Mouse (Mus musculus) embryo, embryonic 10.5 days (tissue): ENCODE measurements around the gene Olfr1224-ps1.
"Not testable (repeated sequence)": the region's sequence is repeated elsewhere in the genome, so short reads cannot be mapped to it uniquely, and the experiment has no call there.

Experiments used
- DNase-seq: peaks from one replicate; pipeline ENCODE4 v3.0.0-alpha.2; 2015; ENCODE audit warnings: low spot score

Gene Olfr1224-ps1

DNA sequence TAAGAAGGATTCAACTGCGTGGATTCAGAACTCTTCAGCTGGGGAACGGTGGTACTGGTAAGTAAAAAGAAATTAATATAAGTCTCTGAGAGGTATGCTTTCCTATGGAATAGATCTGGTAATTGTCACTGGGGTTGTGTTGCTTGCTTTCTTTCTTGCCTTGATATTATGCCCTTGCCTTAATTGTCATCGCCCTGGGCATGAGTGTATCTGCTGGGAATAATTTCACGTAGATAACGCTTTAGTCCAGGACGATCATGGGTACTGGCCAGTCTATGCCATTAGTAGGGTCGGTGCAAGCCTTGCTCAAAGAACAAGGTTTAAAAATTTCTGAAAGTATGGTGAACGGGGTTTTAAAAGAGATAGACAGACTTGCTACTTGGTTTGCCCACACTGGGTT, at the start of gene Olfr1224-ps1:
Gene Olfr1224-ps1 (minus strand): TSS at position 101 of the 400 bp plus-strand sequence.
- not testable (repeated sequence) for DNase-seq

DNA sequence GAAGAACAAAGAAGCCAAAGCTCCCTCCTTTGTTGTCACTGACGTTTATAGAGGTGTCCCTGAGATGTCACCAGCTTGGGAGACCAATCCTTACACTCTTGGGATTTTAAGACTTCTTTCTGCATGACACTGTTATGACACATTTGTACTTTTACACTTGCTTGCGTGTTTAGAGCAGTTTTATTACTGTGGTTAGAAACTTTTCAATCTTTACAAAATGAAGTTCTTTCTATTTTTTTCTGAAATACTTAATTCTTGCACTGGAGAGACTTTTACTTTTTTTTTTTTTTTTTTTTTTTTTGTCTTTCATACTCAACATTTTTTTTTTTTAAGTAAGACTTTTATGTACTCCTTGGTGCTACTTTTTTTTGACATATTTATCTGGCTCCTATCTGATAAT, 36.1 kb upstream of the Olfr1224-ps1 start, which contains the start of gene Olfr1226:
Gene Olfr1226 (minus strand): TSS at position 101 of the 400 bp plus-strand sequence.
- no peak for DNase-seq

DNA sequence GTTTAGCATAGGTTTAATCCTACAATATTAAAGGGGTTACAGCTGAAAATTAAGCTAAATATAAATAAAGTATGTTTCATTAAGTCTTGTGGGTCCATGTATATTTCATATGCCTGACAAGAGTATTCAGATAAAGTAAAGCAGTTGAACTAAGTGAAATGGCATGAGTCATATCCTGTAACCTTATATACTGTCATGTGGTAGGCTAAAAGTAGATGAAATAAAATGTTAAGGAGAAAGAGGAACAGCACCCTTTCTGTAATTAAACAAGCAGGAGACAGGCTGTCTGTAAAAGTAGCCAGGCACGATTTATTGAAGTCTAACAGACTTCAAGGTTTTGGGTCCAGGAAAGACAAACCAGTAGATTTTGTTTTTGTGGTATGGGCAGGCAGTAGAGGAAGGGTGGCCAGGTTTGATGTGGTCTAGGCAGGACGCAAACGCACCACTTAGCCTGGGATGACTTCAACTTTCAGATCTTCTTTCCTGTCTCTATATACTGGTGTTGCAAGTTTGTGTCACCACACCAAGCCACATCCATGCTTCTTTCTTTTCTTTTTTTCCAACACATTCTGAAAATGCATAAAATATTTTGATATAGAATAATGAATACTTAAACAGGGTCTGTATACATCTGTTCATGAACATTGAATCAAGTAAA, 32.6 kb upstream of the Olfr1224-ps1 start:
- no peak for DNase-seq

DNA sequence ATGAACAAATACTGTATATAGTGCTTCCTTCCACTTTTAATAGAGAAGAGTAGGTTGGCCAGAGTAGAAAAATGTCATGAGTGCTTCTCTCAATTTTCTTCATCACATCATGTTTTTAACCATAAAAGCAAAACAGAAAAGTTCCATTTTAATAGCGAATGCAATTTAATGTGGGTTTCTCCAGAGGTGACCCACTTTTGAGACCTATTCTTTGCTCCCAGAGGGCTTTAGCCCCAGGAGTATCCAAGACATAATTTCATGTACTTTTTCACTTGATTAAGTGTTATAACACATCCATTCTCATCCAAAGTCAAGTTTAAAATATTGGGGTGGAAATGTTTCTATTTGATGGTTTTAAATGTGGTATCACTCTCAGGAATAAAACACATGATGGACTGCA, 10.7 kb upstream of the Olfr1224-ps1 start, which contains the start of gene Olfr1225:
Gene Olfr1225 (minus strand): TSS at position 101 of the 400 bp plus-strand sequence.
- no peak for DNase-seq

DNA sequence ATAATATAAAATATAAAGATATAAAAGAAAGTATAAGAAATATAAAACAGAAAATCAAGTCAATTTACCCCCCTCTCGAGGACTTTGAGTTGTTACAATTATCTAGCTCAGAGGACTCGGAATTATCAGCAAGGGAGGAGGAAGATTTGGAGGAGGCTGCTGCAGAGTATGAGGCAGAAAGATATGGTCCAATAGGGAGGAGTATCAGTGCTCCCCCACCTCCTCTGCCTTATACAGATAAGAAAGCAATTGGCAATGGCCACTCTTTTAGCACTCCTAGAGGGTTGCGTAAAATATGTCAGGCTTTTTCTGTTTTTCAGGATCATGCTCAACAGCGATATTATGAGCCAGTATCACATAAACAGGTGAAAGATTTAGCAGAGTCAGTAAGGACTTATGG, 820 bp upstream of the Olfr1224-ps1 start:
- DNase-seq: not testable (repeated sequence)

DNA sequence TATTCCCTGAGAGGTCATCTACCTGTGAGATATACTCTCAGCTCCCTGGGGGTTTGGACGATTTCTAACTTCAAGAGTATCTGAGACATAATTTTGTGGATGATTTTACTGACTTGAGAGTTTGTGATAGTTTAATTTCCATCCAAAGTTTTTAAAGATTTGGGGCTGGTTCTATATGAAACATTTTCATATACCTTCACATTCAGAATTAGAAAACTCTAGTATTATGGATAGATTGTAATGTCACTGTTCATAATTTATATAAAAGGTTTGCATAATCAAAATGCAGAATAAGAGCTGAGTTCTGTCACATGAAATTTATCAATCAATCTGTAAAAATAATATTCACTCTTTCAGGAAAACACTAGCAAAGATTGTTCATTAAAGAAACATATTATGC, 12.4 kb downstream of the Olfr1224-ps1 start, which contains the start of gene Olfr1223:
Gene Olfr1223 (minus strand): TSS at position 101 of the 400 bp plus-strand sequence.
- DNase-seq: no peak

DNA sequence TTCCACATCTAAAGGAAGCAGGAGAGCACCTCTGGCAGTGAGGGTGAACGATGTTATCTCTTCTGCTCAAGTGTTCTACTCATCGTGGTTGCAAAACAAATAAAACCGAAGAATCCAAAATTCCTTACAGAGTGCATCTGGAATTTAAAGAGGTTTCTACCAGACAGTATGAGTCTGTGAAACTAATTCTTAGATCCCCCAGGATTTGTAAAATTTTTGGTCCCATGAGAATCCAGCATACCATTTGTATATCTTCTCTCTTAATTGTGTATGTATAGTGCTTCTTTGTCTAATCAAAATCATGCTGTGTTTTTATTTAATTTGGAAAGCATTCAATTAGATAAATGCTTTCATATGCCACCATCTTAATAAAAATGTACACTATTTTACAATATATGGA, 30.9 kb downstream of the Olfr1224-ps1 start, which contains the start of gene Olfr1222:
Gene Olfr1222 (minus strand): TSS at position 101 of the 400 bp plus-strand sequence.
- DNase-seq: no peak

DNA sequence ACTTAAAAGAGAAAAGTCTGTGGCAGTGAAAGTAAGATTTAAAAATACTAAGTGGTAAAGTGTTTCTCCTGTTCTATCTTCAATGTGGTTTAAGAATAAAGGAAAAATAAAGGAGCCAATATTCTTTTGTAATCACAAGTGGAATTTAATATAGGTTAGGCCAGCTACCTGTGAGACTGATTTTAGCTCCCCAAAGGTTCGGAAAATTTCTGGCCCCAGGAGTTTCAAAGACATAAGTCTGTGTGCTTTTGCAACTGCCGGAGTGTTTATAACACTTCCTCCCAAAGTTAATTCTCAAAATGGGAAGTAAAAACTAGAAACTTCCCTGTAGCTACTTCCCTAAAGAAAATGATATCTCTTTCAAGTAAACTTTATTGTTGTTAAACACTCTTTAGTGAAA, 46.7 kb downstream of the Olfr1224-ps1 start, which contains the start of gene Olfr1221:
Gene Olfr1221 (minus strand): TSS at position 101 of the 400 bp plus-strand sequence.
- DNase-seq: no peak

DNA sequence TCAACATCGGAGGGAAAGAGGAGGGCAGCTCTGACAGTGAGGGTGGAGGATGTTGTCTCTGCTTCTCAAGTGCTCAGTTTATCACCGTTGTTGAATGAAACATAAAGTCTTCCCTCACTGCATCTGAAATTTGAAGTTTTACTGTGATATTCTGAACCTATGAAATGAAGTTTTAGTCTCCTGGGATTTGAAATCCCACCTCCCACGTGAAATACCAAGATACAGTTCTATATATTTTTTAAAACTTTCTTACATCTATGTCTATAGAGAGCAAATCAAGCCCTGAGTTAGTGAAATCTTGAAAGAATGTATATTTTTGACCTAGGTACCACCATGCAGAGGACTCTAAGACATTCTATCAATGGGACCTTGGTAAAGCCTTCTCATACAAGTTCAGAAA, 57.2 kb downstream of the Olfr1224-ps1 start, which contains the start of gene Olfr1220:
Gene Olfr1220 (minus strand): TSS at position 101 of the 400 bp plus-strand sequence.
- no peak for DNase-seq

DNA sequence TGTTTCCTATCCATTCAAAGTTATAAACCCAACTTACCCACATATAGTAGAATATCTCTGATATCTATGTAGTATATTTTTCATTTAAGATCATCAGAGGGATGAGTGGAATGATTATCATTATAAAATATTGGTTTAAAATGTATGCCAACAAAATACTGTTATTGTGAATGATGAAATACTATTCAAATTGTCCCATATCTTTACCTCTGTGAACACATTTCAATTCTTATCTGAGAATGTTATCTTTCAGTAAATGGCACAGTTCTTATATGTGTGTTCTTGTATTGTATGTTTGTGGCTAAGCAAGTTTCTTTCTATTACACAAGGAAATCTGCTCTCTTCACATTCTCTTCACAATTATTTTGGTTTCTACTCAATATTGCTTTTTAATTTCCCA, 58.2 kb downstream of the Olfr1224-ps1 start:
- DNase-seq: no peak
